Mouse (Mus musculus) liver, postnatal 0 days (tissue): ENCODE results near the gene Ifi35.

Experiments used
- CTCF ChIP-seq: sonication (generic); IDR thresholded peaks from 2 replicates; pipeline ENCODE4 v1.5.1; 2016; ENCODE audit warnings: antibody characterized with exemption, low read depth
- EP300 ChIP-seq: IDR thresholded peaks from 2 replicates; pipeline ENCODE4 v1.6.1; 2016; ENCODE audit warnings: antibody characterized with exemption, low read depth, mild to moderate bottlenecking

- TF ChIP-seq CTCF, result no peak
- no peak for TF ChIP-seq EP300
Measured at GRCm38 (mm10) chr11:101462583-101463440, 14.6 kb downstream of the Ifi35 start.
